Mouse (Mus musculus) cerebellum, adult 2 months (tissue): ENCODE data around the gene Kpna2.

ENCODE experiments used
- CTCF ChIP-seq: fragments of 200-500 bp; IDR thresholded peaks from 2 replicates; pipeline ENCODE4 v1.5.1; 2011; ENCODE audit warnings: low read depth, mild to moderate bottlenecking, control low read depth, low read length, moderate library complexity, borderline replicate concordance; ENCODE audit not compliant: insufficient read depth
- POLR2A ChIP-seq: fragments of 200-500 bp; IDR thresholded peaks from 2 replicates; pipeline ENCODE4 v1.6.1; 2011; ENCODE audit warnings: low read length, control low read depth, borderline replicate concordance; ENCODE audit not compliant: insufficient read depth

- TF ChIP-seq CTCF (no peak), POLR2A (no peak)
These were observed 44.0 kb upstream of the Kpna2 start for GRCm38 (mm10) chr11:107043361-107043760.
